Mouse (Mus musculus): ENCODE results near the gene Fam227b.

The Fam227b gene

GRCm38 (mm10) chr2:126006088-126006487 lies 145.7 kb downstream of the Fam227b start:
- DNase-seq (ENCODE audit: low spot score): peak; percentile 11

GRCm38 (mm10) chr2:126002291-126002690 lies 149.5 kb downstream of the Fam227b start:
- DNase-seq (ENCODE audit: low spot score): no peak

DNA sequence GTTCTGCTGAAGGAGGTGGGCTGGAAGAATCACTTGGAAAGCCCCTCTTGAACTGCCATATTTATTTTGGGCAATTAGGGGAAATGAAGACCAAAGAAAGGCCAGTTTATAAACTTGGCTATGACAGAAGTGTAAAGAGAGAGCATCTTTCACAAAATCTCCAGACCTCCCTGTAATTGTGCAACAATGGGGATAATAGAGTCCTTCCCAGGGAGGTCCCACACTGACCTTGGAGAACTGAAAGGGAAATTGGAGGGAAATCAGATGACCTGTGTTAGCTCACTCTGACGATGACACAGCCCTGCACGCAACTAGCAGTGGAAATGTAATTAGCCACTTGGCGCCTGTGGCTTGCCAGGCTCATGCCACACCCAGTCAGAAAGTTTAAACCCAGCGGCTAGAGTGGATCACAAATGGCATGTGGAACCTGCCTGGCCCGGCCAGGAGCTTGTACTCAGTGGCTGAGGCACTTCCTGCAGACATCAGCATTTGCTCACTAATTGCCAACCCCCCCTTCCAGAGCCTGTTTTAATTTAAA lies 175.9 kb downstream of the Fam227b start:
- no peak for DNase-seq (ENCODE audit: low spot score)

DNA sequence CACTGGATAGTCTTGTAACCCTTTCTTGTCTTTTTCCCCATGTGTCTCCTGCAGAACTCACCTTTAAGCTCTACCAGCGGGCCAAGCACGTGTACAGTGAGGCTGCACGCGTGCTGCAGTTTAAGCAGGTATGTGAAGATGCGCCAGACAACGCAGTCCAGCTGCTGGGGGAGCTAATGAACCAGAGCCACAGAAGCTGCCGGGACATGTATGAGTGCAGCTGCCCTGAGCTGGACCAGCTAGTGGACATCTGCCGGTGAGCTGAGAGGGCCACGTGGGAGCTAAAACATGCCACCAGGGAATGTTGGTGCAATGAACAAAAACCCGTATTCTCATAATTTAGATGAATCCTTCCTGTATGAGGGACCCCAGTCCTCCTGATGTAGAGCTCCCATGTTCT lies 176.6 kb downstream of the Fam227b start:
- DNase-seq (ENCODE audit: low spot score): no peak

DNA sequence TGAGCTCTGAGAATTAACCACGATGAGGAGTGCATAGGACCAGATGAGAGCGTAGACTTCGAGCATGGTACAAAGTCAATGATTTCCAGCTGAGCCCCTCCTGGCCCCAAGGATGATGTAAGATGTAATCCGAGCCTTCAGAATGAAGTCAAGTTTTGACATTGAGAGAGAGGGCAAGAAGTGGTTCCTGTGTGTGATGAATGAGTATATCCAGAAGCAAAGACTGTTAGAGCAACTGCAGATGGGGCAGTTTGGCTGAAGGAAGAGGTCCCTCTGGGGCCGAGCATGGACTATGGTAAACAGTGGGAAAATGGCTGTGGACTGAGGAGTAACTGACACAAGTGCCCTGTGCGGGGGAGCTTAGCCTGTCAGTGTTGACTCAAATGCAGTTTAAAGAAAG lies 178.6 kb downstream of the Fam227b start:
- peak; percentile 6 for DNase-seq (ENCODE audit: low spot score)

- DNase-seq (ENCODE audit: low spot score): no peak
These were observed 183.0 kb downstream of the Fam227b start for GRCm38 (mm10) chr2:125968811-125969210.

DNA sequence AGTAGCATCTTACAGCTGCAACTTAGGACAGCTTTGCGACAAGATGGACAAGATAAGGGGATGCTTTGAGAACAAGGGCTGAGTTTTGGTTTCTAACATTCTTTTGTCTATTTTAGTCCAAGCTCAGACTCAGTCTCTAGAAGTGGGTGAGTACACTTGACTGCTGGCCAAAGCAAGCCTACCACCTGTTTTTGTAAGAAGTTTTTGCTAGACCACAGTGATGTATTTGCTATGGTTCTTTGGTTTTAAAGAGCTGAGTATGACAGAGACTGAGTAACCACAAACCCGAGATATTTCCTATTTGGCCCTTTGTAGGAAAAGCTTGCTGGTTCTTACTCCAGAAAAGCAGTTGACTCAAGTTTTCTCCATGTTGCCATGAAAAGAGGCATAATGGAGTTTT lies 203.6 kb downstream of the Fam227b start:
- no peak for DNase-seq (ENCODE audit: low spot score)

- DNase-seq (ENCODE audit: low spot score): no peak
These were observed 208.5 kb downstream of the Fam227b start for GRCm38 (mm10) chr2:125943301-125943700.

- DNase-seq (ENCODE audit: low spot score): no peak
These were observed 210.6 kb downstream of the Fam227b start for GRCm38 (mm10) chr2:125941111-125941785.

DNA sequence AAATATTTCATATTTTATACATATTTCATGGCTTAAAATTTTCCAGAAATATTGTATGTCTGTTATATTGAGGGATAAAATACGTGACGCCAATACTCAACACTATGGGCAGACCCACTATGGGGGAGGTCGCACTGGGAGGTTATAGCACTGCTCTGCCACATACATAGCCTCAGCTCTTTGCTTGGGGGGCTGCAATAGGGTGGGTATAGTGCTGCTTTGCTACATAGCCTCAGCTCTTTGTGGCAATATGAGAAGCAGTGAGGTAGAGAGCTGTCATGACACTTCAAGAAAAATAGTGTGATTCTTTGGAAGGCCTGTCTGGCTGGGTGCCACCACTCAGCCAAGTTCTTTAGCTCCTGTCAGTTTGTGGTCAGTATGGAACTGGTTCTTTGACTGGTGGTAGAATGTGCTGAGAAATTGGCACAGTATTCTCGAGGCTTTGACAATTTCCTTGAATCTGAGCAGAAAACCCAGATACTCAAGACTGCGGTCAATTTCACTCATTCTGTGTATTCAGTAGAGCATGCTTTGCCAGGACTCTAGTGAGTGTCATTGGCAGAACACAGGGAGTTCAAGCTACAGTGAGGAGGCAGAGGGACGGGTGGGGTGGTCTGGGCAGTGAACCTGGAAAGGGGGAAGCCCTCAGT lies 212.7 kb downstream of the Fam227b start:
- DNase-seq (ENCODE audit: low spot score): no peak

- DNase-seq (ENCODE audit: low spot score): no peak
These were observed 215.4 kb downstream of the Fam227b start for GRCm38 (mm10) chr2:125936396-125936795.

DNA sequence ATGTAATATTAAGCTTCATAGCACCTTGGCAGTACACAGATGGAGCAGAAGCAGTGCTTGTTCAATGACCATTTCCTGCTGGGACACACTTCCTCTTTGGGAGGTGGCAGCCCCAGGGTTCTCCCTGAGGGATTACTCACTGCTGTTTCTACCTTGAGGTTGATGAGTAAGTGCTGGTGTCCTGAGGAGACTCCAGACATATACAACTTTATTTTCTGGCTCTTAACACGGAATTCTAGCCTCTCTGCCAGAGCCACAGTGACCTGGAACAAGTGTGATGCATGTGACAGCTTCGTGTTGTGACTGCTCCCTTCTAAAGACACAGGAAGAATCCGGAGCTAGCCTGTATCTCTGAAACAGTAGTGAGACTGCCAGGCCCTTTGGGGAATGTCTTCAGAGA lies 217.8 kb downstream of the Fam227b start:
- no peak for DNase-seq (ENCODE audit: low spot score)

Data from yolk sac, embryonic 10.5 days (tissue).